Mouse (Mus musculus): ENCODE measurements around the gene Pde4b.

DNA sequence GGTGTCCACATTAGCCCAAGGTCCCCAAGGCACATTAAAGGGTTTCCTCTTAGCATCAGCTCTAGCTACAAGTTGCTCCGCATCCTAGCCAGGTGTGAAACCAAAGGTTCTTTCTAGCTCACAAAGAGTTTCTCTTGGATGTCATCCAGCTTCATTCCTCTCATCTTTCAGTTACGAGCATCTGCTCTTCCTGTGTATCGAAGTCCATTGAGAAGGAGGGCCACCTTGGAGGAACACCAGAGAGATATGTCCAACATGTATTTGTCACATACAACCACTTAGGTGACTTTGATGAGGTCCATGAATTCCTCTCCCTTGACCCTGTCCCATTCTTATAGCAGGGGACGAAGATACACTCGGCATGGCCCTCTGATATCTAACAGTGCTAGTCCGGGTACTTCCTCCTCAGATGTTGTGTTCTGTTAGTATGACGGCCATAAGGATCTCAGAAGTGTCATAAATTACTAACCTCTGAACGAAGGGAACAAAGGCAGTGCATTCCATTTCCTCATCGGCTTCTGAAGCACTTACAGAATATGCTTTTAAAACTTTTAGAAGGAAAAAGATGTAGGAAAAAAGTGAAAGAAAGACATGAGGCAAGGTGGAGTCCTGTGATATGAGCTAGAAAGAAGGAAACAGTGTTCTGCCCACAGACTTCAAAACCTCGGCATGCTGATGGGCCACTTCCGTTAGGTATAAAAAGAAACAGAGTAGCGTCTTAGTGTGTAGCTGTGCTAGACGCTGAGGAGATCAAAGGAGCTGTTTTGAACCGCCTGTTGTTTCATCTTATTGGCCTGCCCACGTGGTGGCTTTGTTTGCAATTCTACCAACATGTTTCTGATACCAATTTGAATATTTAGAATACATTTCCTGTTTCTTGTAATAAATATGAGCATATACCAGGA, 419.3 kb downstream of the Pde4b start:
- TF ChIP-seq MAX (IDR thresholded peaks at IDR 0.05; ENCODE audit: low read depth), result no peak
- no peak for TF ChIP-seq POLR2A (IDR thresholded peaks at IDR 0.05; ENCODE audit: insufficient read length, low read depth)
- TF ChIP-seq USF1 (IDR thresholded peaks at IDR 0.05; ENCODE audit: low read depth), result no peak
- no peak for TF ChIP-seq POLR2AphosphoS2 (IDR thresholded peaks at IDR 0.05; ENCODE audit: insufficient read length, low read depth)
- no peak for TF ChIP-seq MYOD1 (IDR thresholded peaks at IDR 0.05; ENCODE audit: control insufficient read depth in 1 of 3, insufficient read length in 2 of 3, low read depth in 2 of 3)
- no peak for TF ChIP-seq E2F4 (IDR thresholded peaks at IDR 0.05; ENCODE audit: insufficient read depth)
- TF ChIP-seq TCF12 (IDR thresholded peaks at IDR 0.05; ENCODE audit: insufficient read depth, poor library complexity, severe bottlenecking), result no peak
- TF ChIP-seq CEBPB (IDR thresholded peaks at IDR 0.05; ENCODE audit: insufficient read depth, poor library complexity, severe bottlenecking), result no peak

Measured in myocyte (in vitro differentiated cells).